Mouse (Mus musculus): ENCODE results near the gene Ssbp3. TPM values are rescaled to one million over a fixed set of nuclear protein-coding genes. Genes with fewer than 3 reads are reported as not detected.
A peak's percentile ranks its signal among the peaks of the same experiment; 100 is the strongest.

Ssbp3 gene
- total RNA-seq, 1 experiment: 42.6 TPM

DNA sequence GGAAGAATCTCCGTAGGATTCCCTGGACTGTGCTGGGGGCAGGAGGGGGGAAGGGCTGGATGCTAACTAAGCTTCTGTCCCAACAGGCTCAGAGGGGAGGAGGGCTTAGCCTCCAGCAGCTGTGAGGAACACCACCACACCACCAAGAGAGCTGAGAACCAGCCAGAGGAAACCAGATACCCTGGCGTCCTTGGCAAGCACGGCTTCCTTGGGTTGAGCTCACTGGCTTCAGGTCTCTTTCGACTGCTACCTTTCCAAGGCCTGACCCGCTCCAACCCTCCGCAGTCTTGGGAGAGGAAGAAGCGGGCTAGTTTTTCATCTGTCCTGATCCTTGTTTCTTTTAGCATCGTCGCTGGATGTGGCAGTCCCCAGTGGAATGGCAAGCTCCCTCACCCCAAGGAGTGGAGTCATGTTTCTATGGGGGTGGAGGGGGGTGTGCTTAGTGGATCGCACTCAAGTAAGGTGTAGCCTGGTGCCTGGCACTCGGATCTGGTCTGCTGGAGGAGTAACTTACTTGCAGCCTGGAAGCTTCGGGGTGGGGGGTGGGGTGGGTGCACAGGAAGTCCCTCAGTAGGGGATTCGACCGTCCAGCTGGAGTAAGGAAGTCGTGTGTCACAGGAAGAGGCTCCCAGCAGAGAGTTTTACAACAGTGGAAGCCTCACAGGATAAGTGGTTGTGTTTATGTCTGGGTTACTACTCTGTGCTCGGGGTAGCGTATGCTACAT lies 2.6 kb upstream of the Ssbp3 start:
- H3K36me3 ChIP-seq (ENCODE audit: control insufficient read depth, insufficient read depth, low read length, poor library complexity, severe bottlenecking): no peaks in the 10 kb centered on the region
- no peaks in the 10 kb centered on the region for H3K9me3 ChIP-seq (ENCODE audit: control insufficient read depth, insufficient read depth, low read depth, low read length)
- H3K27ac ChIP-seq (ENCODE audit: insufficient read depth, low read depth, low read length, poor library complexity, severe bottlenecking): peak overlapping the region; percentile 93
- DNase-seq (ENCODE audit: low read depth, low spot score): peak; percentile 41
- peaks cover 5 to 22% of the 10 kb centered on the region in 2 experiments for H3K4me1 ChIP-seq (ENCODE audit: control insufficient read depth in 2 of 2, insufficient read depth in 2 of 2, low read length in 2 of 2, poor library complexity in 1 of 2)
- in situ Hi-C loops (cut with MboI; ENCODE audit: low sequenced_read_pairs in 2 of 2, unreplicated experiment in 2 of 2): loop anchor here in 1 of 2 experiments (10.0 kb wide), 1 partner anchor 63 kb away; no protein-coding TSS in a partner anchor
- TF ChIP-seq ZC3H11A (IDR thresholded peaks at IDR 0.05; ENCODE audit: borderline replicate concordance, low read depth, low read length) (no peak), ZNF384 (IDR thresholded peaks at IDR 0.05; ENCODE audit: low read depth, low read length) (no peak), MAFK (IDR thresholded peaks at IDR 0.05; ENCODE audit: insufficient read depth, low read depth, low read length) (no peak), HCFC1 (IDR thresholded peaks at IDR 0.05; ENCODE audit: borderline replicate concordance, insufficient read depth, low read length) (no peak), CHD2 (IDR thresholded peaks at IDR 0.05; ENCODE audit: low read depth, low read length) (no peak)
- peak overlapping the region; percentile 29; the same call in 1 of the 2 replicates for H3K9ac ChIP-seq (ENCODE audit: insufficient read depth, low read depth, low read length, poor library complexity, severe bottlenecking)
- peak overlapping the region; percentile 26 to 54 for H3K4me3 ChIP-seq (ENCODE audit: insufficient read depth in 1 of 2, low read depth in 1 of 2, low read length in 2 of 2, poor library complexity in 1 of 2, severe bottlenecking in 1 of 2)

DNA sequence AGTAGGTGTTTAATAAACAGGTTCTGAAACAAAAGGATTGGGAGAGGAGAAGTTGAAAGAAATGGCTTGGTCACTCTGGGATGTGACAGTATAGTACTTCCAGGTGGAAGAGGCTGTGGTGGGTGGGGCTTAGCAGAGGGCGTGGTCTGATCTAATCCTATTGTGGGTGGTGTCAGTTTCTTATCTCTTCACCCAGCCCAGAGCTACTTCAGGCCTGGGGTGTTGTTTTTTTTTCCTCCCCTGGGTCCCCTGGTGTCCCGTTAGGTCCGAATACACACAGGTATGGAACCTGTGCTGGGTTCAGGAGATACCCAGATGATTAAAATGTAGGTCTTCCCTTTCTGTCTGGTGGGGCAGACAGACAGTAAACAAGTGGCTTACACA lies 2.1 kb upstream of the Ssbp3 start:
- peak; percentile 68 for DNase-seq (ENCODE audit: low read depth, low spot score)
- Histone ChIP-seq H3K4me1 (ENCODE audit: control insufficient read depth in 2 of 2, insufficient read depth in 2 of 2, low read length in 2 of 2, poor library complexity in 1 of 2) (peaks cover 5 to 22% of the 10 kb centered on the region in 2 experiments), H3K4me3 (ENCODE audit: insufficient read depth in 1 of 2, low read depth in 1 of 2, low read length in 2 of 2, poor library complexity in 1 of 2, severe bottlenecking in 1 of 2) (peak overlapping the region in 1 of 2 experiments; percentile 54; a peak in 2 of 4 replicates), H3K27ac (ENCODE audit: insufficient read depth, low read depth, low read length, poor library complexity, severe bottlenecking) (peak overlapping the region; percentile 93), H3K9me3 (ENCODE audit: control insufficient read depth, insufficient read depth, low read depth, low read length) (no peaks in the 10 kb centered on the region), H3K36me3 (ENCODE audit: control insufficient read depth, insufficient read depth, low read length, poor library complexity, severe bottlenecking) (peaks cover 4% of the 10 kb centered on the region; the same call in 1 of the 2 replicates), H3K9ac (ENCODE audit: insufficient read depth, low read depth, low read length, poor library complexity, severe bottlenecking) (peak overlapping the region; percentile 1; the same call in 1 of the 2 replicates)
- TF ChIP-seq HCFC1 (IDR thresholded peaks at IDR 0.05; ENCODE audit: borderline replicate concordance, insufficient read depth, low read length) (no peak), ZC3H11A (IDR thresholded peaks at IDR 0.05; ENCODE audit: borderline replicate concordance, low read depth, low read length) (no peak), ZNF384 (IDR thresholded peaks at IDR 0.05; ENCODE audit: low read depth, low read length) (no peak), CHD2 (IDR thresholded peaks at IDR 0.05; ENCODE audit: low read depth, low read length) (no peak), MAFK (IDR thresholded peaks at IDR 0.05; ENCODE audit: insufficient read depth, low read depth, low read length) (no peak)
- in situ Hi-C loops (cut with MboI; ENCODE audit: low sequenced_read_pairs in 2 of 2, unreplicated experiment in 2 of 2): loop anchor here in 1 of 2 experiments (10.0 kb wide), 1 partner anchor 64 kb away; no protein-coding TSS in a partner anchor

DNA sequence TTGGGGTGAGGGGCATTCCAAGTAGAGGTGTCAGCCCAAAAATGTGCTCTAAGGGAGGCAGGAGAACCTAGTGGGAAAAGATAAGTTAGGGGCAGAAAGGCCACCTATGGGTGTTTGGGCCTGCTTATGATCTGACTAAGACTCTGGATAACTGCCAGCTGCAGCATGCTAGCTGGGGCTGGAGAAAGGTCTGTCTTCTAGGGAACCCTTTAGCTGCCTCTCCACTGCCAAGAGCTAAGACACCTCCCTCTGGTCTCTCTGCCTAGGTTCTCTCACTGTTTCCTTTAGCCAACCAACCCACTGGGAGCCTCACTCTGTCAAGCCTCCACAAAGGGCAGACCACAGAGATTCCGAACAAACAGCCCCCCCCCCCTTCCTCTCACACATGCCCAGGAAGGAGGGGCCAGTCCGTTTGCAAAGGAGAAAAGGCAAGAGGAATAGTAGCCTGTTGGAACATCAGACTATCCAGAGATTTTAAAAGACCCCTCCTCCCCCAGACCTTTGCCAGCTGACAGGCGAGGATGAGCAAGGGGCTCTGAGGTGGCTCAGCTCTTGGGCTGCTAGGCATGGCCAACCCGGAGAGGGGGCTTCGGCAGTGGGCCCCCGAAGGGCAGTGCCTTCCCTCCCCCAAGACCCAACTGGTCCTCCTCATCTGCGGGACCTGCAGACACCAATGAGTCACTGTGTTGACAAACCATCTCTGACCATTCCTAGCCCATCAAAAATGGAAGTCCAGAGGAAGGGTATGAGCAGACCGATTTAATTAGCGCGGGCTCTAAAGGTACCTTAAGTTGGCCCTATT lies 1.4 kb upstream of the Ssbp3 start:
- in situ Hi-C loops (cut with MboI; ENCODE audit: low sequenced_read_pairs in 2 of 2, unreplicated experiment in 2 of 2): loop anchor here in 1 of 2 experiments (10.0 kb wide), 1 partner anchor 64 kb away; no protein-coding TSS in a partner anchor
- Histone ChIP-seq H3K4me3 (ENCODE audit: insufficient read depth in 1 of 2, low read depth in 1 of 2, low read length in 2 of 2, poor library complexity in 1 of 2, severe bottlenecking in 1 of 2) (0 out of 4 replicates have a peak overlapping the region, but pooled peaks of 1 of the 2 experiments have one; percentile 21), H3K36me3 (ENCODE audit: control insufficient read depth, insufficient read depth, low read length, poor library complexity, severe bottlenecking) (peaks cover 11% of the 10 kb centered on the region), H3K4me1 (ENCODE audit: control insufficient read depth in 2 of 2, insufficient read depth in 2 of 2, low read length in 2 of 2, poor library complexity in 1 of 2) (peaks cover 5 to 28% of the 10 kb centered on the region in 2 experiments), H3K9ac (ENCODE audit: insufficient read depth, low read depth, low read length, poor library complexity, severe bottlenecking) (peak overlapping the region; percentile 1; the same call in 1 of the 2 replicates), H3K9me3 (ENCODE audit: control insufficient read depth, insufficient read depth, low read depth, low read length) (no peaks in the 10 kb centered on the region), H3K27ac (ENCODE audit: insufficient read depth, low read depth, low read length, poor library complexity, severe bottlenecking) (peak overlapping the region; percentile 66)
- TF ChIP-seq CHD2 (IDR thresholded peaks at IDR 0.05; ENCODE audit: low read depth, low read length) (no peak), ZC3H11A (IDR thresholded peaks at IDR 0.05; ENCODE audit: borderline replicate concordance, low read depth, low read length) (no peak), ZNF384 (IDR thresholded peaks at IDR 0.05; ENCODE audit: low read depth, low read length) (no peak), MAFK (IDR thresholded peaks at IDR 0.05; ENCODE audit: insufficient read depth, low read depth, low read length) (no peak), HCFC1 (IDR thresholded peaks at IDR 0.05; ENCODE audit: borderline replicate concordance, insufficient read depth, low read length) (no peak)
- DNase-seq (ENCODE audit: low read depth, low spot score): no peak

DNA sequence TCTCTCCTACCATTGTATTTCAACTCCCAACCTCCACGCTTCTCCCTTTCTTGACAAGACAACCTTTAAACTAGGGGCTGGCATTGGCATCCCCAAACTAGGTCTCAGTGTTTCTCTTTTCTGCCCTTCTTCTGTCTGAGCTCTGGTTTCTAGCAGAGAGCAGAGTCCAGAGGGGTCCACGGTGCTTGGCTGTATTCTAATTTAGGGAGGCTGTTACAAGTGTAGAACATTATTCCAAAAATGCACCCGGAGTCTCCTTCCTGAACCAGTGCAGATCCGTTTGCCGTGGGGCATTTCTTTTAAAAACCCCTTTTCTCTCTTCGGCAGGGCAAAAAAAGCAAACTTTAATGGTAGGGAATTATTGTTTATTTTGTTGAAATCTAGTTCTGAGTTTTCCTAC lies 704 bp upstream of the Ssbp3 start:
- peaks cover 5 to 28% of the 10 kb centered on the region in 2 experiments for H3K4me1 ChIP-seq (ENCODE audit: control insufficient read depth in 2 of 2, insufficient read depth in 2 of 2, low read length in 2 of 2, poor library complexity in 1 of 2)
- H3K9me3 ChIP-seq (ENCODE audit: control insufficient read depth, insufficient read depth, low read depth, low read length): no peaks in the 10 kb centered on the region
- H3K4me3 ChIP-seq (ENCODE audit: insufficient read depth in 1 of 2, low read depth in 1 of 2, low read length in 2 of 2, poor library complexity in 1 of 2, severe bottlenecking in 1 of 2): peak overlapping the region; percentile 15 to 77; a peak in 2 of 4 replicates
- H3K36me3 ChIP-seq (ENCODE audit: control insufficient read depth, insufficient read depth, low read length, poor library complexity, severe bottlenecking): peaks cover 11% of the 10 kb centered on the region
- H3K9ac ChIP-seq (ENCODE audit: insufficient read depth, low read depth, low read length, poor library complexity, severe bottlenecking): peak overlapping the region; percentile 24; the same call in 1 of the 2 replicates
- no peak for TF ChIP-seq CHD2 (IDR thresholded peaks at IDR 0.05; ENCODE audit: low read depth, low read length)
- TF ChIP-seq ZC3H11A (IDR thresholded peaks at IDR 0.05; ENCODE audit: borderline replicate concordance, low read depth, low read length): no peak
- no peak for TF ChIP-seq MAFK (IDR thresholded peaks at IDR 0.05; ENCODE audit: insufficient read depth, low read depth, low read length)
- no peak for TF ChIP-seq HCFC1 (IDR thresholded peaks at IDR 0.05; ENCODE audit: borderline replicate concordance, insufficient read depth, low read length)
- no peak for TF ChIP-seq ZNF384 (IDR thresholded peaks at IDR 0.05; ENCODE audit: low read depth, low read length)
- in situ Hi-C loops (cut with MboI; ENCODE audit: low sequenced_read_pairs in 2 of 2, unreplicated experiment in 2 of 2): loop anchor here in 1 of 2 experiments (10.0 kb wide), 1 partner anchor 65 kb away; no protein-coding TSS in a partner anchor
- peak overlapping the region; percentile 66; the same call in 1 of the 2 replicates for H3K27ac ChIP-seq (ENCODE audit: insufficient read depth, low read depth, low read length, poor library complexity, severe bottlenecking)
- no peak for DNase-seq (ENCODE audit: low read depth, low spot score)

Data from ES-E14 (cell line).